Mouse (Mus musculus) ovary, adult 18-20 months (tissue): Measurements from ENCODE around the gene Dnah12.
"Not testable (repeated sequence)": the region's sequence is repeated elsewhere in the genome, so short reads cannot be mapped to it uniquely, and the experiment has no call there.

Source experiments
- DNase-seq: peaks from one replicate; pipeline ENCODE4 v3.0.0; 2022; ENCODE audit warnings: low spot score, mixed read lengths

The Dnah12 gene

GRCm38 (mm10) chr14:26719696-26720095, 26.6 kb downstream of the Dnah12 start:
- DNase-seq = not testable (repeated sequence)

DNA sequence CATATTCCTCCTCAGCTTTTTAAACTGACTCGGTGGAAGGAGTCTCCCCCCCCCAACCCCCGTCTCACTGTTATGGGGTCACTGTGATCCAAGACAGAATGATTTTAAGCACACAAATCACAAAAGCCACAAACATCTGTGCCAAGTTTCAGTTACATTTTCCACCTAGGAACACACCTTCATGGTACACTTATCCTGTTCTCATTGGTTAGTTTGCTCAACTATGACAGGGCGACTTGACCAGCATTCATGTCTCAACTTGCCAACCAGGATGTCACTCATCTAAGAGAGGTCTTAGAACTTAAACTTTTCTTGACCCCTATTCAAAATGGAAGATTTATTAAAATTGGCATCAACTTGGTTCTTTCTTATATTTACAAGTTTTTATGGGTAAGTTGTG, 31.8 kb downstream of the Dnah12 start:
- DNase-seq = no peak

- no peak for DNase-seq
Observed at GRCm38 (mm10) chr14:26758566-26758965, 65.5 kb downstream of the Dnah12 start.

GRCm38 (mm10) chr14:26764827-26765226, 71.8 kb downstream of the Dnah12 start:
- no peak for DNase-seq

- DNase-seq = no peak
Observed at GRCm38 (mm10) chr14:26768195-26768594, 75.1 kb downstream of the Dnah12 start.

DNA sequence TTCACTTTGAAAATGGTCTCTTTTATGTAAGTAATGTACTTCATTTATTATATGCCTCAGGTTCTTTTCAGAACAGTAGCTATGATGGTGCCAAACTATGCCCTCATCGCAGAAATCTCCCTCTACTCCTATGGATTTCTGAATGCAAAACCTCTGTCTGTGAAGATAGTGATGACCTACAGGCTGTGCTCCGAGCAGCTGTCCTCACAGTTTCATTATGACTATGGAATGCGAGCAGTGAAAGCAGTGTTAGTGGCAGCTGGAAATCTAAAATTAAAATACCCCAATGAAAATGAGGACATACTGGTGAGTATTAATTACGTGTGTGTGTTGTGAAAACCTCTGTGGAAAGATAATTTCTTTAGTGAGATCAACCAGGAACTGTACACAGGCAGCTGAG, 80.5 kb downstream of the Dnah12 start:
- no peak for DNase-seq

- DNase-seq = no peak
Observed at GRCm38 (mm10) chr14:26783731-26784130, 90.7 kb downstream of the Dnah12 start.

DNA sequence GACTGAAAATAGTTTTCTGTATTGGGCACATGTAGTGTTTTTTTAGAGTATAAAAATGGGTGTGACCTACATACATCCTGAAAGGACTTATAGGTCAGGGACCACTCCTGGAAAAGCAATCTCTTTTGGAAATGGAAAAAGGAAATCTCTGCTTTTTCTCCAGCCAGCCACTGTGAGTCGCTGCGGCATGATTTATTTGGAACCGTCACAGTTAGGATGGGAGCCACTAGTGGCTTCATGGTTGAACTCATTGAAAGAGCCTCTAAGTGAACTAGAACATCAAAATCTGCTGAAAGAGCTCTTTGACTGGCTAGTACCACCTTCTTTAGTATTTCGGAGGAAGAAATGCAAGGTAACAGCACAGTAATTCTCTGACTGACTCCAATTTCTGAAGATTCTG, 92.6 kb downstream of the Dnah12 start:
- no peak for DNase-seq

GRCm38 (mm10) chr14:26794431-26794830, 101.4 kb downstream of the Dnah12 start:
- no peak for DNase-seq

GRCm38 (mm10) chr14:26798330-26798729, 105.3 kb downstream of the Dnah12 start:
- no peak for DNase-seq

DNA sequence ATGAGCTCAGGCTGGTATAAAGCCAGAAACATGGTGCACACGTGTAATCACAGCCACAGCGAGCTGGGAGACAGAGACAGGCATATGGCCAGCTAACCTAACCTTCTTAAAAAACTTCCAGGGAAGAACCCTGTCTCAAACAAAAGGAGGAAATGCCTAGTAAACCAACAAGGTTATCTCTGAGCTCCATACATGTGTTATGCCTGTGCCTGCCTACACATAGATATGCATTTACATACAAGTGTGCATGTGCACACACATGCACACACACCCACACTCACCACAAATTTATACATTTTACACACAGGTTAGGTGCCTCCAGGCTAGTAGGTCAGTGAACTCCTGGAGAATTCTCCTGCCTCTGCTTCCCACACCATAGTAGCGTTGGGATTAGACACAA, 106.2 kb downstream of the Dnah12 start:
- no peak for DNase-seq

DNA sequence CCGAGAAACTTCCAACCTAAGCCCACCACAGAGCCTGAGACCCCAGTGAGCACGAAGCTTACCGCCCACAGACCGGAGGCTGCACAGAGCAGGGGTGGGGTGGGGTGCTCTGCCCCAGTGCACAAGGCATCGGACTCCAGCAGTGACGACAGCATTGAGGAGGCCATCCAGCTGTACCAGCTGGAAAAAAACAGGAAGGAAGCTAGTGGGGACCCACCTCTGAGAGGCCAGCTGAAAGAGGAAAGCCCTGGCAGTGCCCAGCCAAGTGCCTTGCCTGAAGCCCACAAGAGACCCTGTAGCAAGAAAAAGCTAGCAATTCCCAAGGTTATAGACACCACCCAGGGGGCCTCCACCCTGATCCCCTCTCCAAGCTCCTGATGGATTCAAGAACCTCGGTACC, 112.4 kb downstream of the Dnah12 start:
- no peak for DNase-seq

GRCm38 (mm10) chr14:26812734-26813133, 119.7 kb downstream of the Dnah12 start:
- no peak for DNase-seq

DNA sequence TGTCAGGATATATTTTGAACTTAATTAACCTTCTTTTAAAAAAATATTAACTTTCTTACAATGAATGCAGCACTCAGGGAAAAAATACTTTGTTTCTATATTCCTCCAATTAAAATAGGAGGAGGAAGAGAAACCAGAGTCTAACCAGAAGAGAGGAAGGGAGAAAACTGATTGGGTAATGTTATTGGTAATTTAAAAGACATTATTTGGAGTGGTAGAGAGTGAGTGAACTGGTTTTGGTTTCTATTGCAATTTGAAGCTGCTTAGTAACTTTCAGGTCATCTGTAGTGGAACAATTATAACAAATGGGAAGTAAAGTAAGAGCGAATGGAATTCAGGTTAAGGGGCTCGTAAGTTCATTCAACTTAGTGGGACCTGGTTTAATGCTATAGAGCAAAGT, 120.8 kb downstream of the Dnah12 start:
- no peak for DNase-seq

DNA sequence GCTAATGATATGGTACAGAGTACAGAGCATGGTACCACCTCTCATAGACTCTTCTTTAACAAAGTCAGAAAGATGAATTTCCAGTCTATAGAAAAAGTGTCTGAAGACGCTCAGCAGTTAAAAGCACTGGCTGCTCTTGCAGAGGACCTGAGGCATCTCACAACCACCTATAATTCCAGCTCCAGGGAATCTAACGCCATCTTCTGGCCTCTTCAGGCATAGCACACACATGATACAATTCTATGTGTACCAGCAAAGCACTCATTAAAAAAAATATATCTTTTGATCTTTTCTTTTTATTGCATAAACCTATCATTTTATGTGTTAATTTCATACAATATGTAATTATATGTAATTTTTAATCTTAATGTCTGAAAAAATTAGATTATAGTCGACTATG, 121.8 kb downstream of the Dnah12 start:
- no peak for DNase-seq

- no peak for DNase-seq
Observed at GRCm38 (mm10) chr14:26816785-26817184, 123.7 kb downstream of the Dnah12 start.

DNA sequence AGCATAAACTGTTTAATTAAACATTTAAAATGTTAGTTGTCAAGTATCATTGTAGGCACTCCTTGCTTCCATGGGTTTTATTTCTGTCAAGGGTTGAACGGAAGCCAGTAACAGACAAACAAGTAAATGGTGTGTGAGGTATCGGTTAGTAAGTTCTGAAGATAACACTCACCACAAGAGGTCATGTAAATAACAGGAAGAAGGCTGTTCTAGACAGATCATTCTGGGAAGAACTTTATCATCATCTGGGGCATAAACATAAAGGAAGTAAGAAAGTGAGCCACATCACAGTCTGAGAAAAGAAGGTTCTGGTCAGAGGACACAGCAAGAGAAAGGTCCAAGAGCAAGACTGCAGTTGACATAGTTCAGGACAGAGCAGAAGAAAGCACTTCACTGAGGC, 132.9 kb downstream of the Dnah12 start:
- DNase-seq = no peak

GRCm38 (mm10) chr14:26853053-26853452, 160.0 kb downstream of the Dnah12 start:
- no peak for DNase-seq

DNA sequence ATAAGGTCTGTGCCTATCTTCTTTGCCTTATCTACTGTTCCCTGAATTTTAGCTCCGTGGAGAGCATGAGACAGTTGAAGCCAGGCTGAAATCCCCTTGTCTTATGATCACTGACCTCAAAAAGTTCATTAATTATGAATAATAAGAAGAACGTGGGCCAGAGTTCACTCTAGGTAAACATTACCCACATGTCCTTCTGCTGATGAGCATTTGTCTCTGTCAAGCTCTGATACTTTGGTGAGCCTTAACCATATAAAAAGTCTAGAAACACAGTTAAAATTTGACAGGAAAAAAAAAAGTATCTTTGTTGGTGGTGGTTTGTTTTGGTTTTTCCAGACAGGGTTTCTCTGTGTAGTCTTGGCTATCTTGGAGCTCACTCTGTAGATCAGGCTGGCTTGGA, 161.0 kb downstream of the Dnah12 start:
- no peak for DNase-seq

DNA sequence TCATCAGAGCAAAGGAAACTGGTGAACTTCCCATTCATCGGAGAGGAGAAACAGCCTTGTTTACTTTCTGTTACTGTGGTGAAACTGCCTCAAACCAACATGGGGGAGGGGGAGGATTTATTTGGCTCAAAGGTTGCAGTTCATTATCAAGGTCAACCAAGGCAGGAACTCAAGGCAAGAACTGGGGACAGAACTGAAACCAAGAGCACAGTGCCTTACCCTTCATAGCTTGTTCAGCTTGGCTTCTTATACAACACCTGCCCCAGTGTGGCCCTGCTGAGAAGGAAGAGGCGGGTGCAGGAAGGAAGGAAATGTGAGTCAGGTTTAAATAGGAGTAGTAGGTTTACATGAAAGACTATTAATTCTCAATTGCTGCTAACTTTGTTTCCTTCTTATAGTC, 165.3 kb downstream of the Dnah12 start:
- DNase-seq = no peak

DNA sequence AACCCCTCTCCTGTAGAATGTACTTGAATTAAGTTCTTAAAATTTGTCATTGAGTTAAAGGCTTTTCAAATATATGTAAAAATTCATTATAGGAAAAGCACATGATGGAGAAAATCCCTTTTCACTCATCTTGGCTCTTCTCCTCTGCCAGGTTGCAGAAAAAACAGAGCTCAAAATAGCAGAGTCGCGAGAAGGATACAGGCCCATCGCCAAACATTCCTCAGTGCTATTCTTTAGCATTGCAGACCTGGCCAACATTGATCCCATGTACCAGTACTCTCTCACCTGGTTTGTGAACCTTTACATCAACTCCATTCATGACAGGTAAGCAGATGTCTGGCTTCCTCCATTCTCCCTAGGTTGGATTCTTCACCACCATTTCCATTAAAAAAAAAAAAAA, 165.9 kb downstream of the Dnah12 start:
- no peak for DNase-seq

DNA sequence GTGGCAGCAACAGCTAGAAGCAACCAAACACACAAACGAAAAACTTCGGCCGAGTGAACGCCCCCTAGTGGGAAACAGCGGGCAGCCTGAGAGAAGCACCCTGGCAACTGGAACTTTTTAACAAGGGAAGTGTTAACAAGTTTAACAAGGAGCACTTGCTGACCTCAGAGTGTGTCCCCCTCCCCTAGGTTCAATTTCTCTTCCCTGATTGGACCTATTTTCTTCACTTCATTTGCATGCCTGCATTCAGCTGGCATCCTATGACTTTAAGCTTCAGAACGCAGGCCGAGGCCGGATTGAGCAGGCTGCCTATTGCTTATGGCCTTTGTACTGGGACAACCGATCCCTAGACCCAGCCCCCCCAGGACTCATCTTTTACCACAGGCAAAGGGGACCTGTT, 174.3 kb downstream of the Dnah12 start:
- no peak for DNase-seq

DNA sequence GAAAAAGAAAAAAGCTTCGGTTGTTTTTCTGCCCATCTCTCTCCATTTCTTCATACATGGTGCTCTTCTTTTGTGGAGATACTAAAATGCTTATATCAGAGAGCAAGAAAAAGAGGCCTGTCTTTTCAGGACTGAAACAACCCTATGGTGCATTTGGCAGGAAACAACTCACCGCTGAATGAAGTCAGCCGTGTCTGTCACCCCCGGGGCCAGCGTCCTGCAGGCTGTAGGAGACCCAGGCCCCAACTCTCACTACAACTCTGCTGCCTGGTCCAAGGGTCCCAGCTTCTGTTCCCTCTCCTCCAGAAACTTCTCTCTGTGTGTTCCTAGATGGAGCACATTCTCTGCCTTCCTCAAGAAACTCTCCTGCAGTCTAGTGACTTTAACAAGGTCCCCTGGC, 175.2 kb downstream of the Dnah12 start:
- no peak for DNase-seq

GRCm38 (mm10) chr14:26878756-26879155, 185.7 kb downstream of the Dnah12 start:
- DNase-seq = no peak

- DNase-seq = no peak
Observed at GRCm38 (mm10) chr14:26879976-26880375, 186.9 kb downstream of the Dnah12 start.
